Mouse (Mus musculus): ENCODE measurements at regions not wholly inside any gene's neighbourhood (a gene's known extent, or its start where the extent isn't known, plus 50 kb on each side); places are given as distances from the start of the nearest gene placed in this dataset.

DNA sequence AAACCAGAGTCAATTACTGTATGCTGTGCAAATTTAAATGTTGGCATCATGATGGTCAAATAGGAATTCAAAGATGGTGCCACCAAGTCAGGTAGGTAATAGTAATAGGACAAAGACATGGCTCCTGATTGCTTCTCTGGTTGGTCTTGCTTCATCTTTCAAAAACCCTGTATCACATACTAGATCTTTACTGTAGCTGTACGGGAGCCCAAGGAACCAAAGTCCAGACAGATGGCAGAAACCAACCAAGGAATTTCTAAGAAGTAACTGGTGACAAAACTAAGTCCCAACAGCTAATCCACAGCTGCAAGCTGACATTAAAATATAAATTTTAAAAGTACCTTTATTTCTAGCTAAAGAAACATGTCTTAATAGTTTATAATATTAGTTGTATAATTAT, 131.7 kb upstream of the Cxxc4 start:
- no peak for DNase-seq (ENCODE audit: low spot score in 2 of 2)

- no peak for DNase-seq (ENCODE audit: low spot score in 2 of 2)
These were observed 131.2 kb upstream of the Cxxc4 start for GRCm38 (mm10) chr3:134105112-134105511.

DNA sequence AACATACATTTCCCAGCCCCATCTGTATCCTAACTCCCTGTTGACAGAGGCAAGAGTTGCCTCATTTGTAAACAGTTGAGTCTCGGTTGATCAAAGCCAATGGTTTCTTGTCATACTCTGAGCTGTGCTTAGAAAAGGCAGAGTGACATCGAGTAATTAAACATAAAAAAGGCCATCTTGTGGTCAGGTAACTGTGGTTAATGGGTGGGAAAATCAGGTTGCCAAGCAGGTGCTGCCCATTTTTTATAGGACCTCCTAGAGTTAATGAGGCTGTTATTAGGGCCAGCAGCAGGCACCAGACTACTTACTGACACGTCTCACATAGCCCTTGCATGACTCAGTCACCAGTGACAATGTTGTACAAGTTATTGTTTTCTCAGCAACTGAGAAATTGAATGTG, 130.7 kb upstream of the Cxxc4 start:
- DNase-seq (ENCODE audit: low spot score in 2 of 2): no peak

GRCm38 (mm10) chr3:134114501-134114900, 121.8 kb upstream of the Cxxc4 start:
- no peak for DNase-seq (ENCODE audit: low spot score in 2 of 2)

- DNase-seq (ENCODE audit: low spot score in 2 of 2): no peak
These were observed 121.3 kb upstream of the Cxxc4 start for GRCm38 (mm10) chr3:134115007-134115406.

DNA sequence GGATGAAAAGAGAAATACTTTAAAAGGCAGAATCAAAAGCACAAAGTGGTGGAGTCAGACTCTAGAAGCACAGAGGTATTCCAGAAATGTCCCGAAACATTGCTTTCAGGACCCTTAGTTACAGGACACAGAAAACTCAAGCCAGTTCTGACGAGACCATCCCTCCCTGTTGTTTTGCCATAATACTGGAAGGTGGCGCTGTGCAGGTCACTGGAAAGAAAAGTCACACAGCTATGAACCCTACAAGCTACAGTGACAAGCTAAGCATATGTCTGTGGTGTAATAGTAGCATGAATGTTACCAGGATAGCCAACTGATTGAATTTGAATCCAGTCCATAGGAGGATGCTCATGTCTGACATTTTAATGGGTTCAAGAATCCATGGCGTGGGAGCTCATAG, 117.4 kb upstream of the Cxxc4 start:
- DNase-seq (ENCODE audit: low spot score in 2 of 2): no peak

DNA sequence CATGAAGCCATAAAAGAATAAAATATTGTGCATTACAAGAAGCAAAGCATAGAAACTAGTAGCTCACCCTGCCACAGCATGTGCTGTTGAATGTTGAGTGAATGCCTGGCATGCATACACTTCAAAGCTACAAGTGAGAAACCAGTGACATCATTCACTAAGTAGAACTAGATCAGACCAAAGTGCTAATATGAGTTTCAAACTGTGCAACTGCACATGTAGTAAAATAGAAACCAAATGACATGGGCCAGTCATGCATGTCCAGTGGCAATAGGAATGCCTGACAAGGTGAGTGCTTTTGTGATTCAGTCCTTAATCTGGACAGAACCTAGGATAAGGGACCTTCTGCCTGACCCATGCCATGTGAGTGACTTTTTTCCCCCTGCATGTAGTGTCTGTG, 111.3 kb upstream of the Cxxc4 start:
- no peak for DNase-seq (ENCODE audit: low spot score in 2 of 2)

- DNase-seq (ENCODE audit: low spot score in 2 of 2): no peak
These were observed 105.9 kb upstream of the Cxxc4 start for GRCm38 (mm10) chr3:134130412-134130811.

GRCm38 (mm10) chr3:134145251-134145650, 91.0 kb upstream of the Cxxc4 start:
- DNase-seq (ENCODE audit: low spot score in 2 of 2): no peak

DNA sequence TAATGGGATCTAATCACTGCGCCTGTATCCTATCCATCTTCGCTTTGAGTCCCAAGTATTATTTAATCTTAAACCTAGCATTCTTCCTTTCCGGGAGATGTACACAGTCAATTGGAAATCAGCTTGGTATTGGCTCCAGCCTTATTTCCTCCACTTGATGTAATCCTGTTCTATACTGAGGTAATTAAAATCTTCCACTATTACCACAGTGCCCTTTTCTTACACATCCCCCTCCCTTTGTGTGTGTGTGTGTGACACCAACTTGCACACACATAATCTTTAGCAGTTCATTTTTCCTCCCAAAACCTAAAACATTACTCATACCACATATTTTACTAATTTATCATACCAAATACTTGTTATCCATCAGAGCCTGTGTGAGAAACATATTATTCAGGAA, 90.3 kb upstream of the Cxxc4 start:
- DNase-seq (ENCODE audit: low spot score in 2 of 2): no peak

DNA sequence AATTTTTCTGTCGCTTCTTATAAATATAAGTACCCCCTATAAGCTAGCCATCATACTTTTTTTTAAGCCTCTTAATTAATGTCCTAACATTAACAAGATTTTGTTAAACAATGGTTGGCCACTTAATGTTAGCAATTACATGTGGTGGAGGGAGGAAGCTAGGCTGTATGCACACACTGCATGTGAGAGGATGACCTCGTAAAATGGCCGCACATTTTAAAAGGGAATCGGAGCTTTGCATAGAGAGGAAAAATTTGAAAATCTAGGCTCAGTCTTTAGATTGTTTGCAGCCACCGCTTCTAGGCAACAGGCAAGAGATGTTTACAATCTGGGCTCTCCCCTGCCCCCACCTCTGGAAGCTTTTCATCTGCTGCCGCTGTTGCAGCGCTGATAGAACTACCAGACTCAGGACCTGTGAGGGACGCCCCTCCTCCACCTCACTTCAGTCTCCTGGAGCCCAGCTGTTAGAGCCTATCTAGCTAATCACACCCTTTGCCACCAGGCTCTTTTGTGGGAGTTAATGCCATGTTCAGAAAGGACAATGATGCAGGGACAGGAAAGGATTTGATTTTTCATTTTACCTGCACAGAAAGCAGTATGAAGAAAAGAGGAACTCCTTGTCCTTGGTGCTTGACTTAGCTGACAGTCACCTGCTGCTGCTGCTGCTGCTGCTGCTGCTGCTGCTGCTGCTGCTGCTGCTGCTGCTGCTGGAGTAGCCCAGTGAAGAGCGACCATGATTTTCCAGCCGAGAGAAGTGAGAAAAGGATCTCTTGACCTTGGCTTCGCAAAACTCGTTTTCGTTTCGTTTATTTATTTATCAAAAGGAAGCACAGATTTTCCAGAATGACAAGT, 89.7 kb upstream of the Cxxc4 start:
- DNase-seq (ENCODE audit: low spot score in 2 of 2): peak; percentile 11 to 32

DNA sequence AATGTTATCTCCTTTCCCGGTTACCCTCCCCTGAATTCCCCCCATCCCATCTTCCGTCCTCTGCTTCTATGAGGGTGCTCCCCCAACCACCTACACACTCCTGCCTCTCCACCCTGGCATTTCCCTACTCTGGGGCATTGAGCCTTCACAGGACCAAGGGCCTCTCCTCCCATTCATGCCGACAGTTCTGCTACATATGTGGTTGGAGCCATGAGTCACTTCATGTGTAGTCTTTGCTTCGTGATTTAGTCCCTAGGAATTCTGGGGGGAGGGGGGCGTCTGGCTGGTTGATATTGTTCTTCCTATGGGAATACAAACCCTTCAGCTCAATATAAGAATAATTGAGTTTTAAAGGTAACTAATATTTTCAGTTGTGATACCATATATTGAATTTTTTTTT, 74.0 kb upstream of the Cxxc4 start:
- no peak for DNase-seq (ENCODE audit: low spot score in 2 of 2)

GRCm38 (mm10) chr3:134169922-134170321, 66.4 kb upstream of the Cxxc4 start:
- no peak for DNase-seq (ENCODE audit: low spot score in 2 of 2)

DNA sequence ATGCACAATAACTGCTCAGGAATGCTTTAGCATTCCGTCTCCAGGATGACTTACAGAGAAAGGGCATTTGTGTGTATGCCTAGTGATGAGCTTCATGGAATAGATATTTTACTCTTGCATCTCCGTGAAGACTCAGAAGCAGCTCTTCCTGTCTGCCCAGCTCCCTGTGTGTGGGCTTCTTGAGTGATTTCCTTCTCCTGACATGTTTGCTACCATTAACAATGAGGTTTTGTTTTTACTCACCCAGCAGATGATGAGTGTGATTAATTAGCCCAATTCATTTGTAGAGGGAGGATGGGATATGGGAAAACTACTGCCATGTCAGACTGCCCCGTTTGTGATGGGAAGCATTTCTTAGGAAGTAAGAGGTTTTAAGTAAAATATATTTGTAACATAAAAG, 63.9 kb upstream of the Cxxc4 start:
- DNase-seq (ENCODE audit: low spot score in 2 of 2): no peak

DNA sequence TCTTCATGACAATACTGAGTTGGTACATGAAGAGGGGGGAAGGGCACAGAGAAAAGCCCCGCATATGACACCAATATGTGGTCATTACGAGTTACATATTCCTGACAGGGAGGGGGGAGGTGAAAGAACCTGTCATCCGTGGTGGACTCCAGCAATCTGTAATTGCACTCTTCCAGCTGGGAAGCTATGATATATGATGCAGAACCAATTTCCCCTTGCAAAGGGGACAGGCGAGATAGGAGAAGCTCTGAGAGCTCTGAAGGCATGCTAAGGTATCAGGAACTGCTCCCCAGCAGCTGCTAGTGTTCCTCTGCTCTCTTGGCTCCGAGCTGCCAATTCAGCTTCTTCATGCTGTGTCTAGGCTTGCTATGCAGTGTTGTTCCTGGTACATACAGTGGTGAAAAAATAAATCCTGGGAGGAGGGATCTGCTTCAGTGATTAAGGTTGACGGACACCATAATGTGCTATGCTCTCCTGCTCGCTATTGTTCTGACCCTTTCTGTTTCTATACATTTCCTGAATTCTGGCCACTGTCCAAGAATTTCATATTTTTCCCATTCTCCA, 57.7 kb upstream of the Cxxc4 start:
- no peak for DNase-seq (ENCODE audit: low spot score in 2 of 2)

GRCm38 (mm10) chr3:134184042-134184441, 52.2 kb upstream of the Cxxc4 start:
- no peak for DNase-seq (ENCODE audit: low spot score in 2 of 2)
